In genomic region chr8:63951626-63952377, GRCm38 (mm10) we compare ENCODE assay signal across 9 mouse cellular contexts. TPM values are rescaled to one million over a fixed set of nuclear protein-coding genes. Genes with fewer than 3 reads are reported as not detected.
A peak's percentile ranks its signal among the peaks of the same experiment; 100 is the strongest.
DNase-seq lines count a peak whose midpoint lies in the region; ATAC-seq and TF ChIP-seq lines count a peak whose summit lies in the region.
"Had no signal": no experiment of that assay in that cellular context is flagged by ENCODE, and none has a peak within 500 bp of the region (broad histone marks: within the 10 kb centered on the region; RNA-seq: fewer than 3 reads in every experiment).

Sgo2b (minus strand) TSS chr8:63952248.

- WGBS in kidney, adult 2 months: 5% methylated on average over 30 of the region's 30 CpGs
- 12% methylated on average over 30 of the region's 30 CpGs for WGBS in hindbrain, embryonic 13.5 days
- 6% methylated on average over 29 of the region's 30 CpGs for WGBS in neural tube, embryonic 11.5 days

- H3K27me3 ChIP-seq in kidney, adult 2 months (replicated peaks; ENCODE audit: control insufficient read depth, insufficient read depth, low read length): no peaks in the 10 kb centered on the region
- H3K27me3 ChIP-seq in hindbrain, embryonic 13.5 days: no peaks in the 10 kb centered on the region
- H3K27me3 ChIP-seq in neural tube, embryonic 11.5 days (ENCODE audit: control insufficient read depth, insufficient read depth, low read length): no peaks in the 10 kb centered on the region

- no peak for TF ChIP-seq CTCF in kidney, adult 2 months (conservative IDR thresholded peaks at IDR 0.05; ENCODE audit: insufficient read depth, insufficient read length, low read depth, low read length)

- peak within 1 kb of the TSS; percentile 70 for H3K4me2 ChIP-seq in hindbrain, embryonic 13.5 days
- peak within 1 kb of the TSS; percentile 72 for H3K4me2 ChIP-seq in neural tube, embryonic 11.5 days (ENCODE audit: low read depth)

- no peak for TF ChIP-seq POLR2A in kidney, adult 2 months (IDR thresholded peaks at IDR 0.05; ENCODE audit: low read depth, low read length)

- peak; percentile 5 for DNase-seq in kidney, postnatal 10 days
- no peak for DNase-seq in kidney, adult 2 months
- peak; percentile 23 for DNase-seq in cerebellum, postnatal 25 days
- peak; percentile 48 for DNase-seq in neural tube, embryonic 11.5 days (ENCODE audit: low spot score)
- no peak for DNase-seq in layer of hippocampus, postnatal 14 days (ENCODE audit: low spot score in 2 of 2)
- DNase-seq in urinary bladder, postnatal 4 days (ENCODE audit: low spot score in 2 of 2): no peak

- peak within 1 kb of the TSS; percentile 60 for H3K9ac ChIP-seq in hindbrain, embryonic 13.5 days
- H3K9ac ChIP-seq in neural tube, embryonic 11.5 days (ENCODE audit: low read length): peak within 1 kb of the TSS; percentile 10; the same call in 1 of the 2 replicates

- ATAC-seq in hindbrain, embryonic 13.5 days (ENCODE audit: low FRiP score): peak; percentile 82
- ATAC-seq in neural tube, embryonic 11.5 days (ENCODE audit: insufficient read depth, low FRiP score, low TSS enrichment): peak; percentile 75
- ATAC-seq in CD4-positive, CD25-positive, alpha-beta regulatory T cell, adult 4 months: no peak

- no peak within 1 kb of the TSS for H3K4me3 ChIP-seq in kidney, adult 2 months (ENCODE audit: insufficient read depth, low read depth, low read length)
- H3K4me3 ChIP-seq in hindbrain, embryonic 13.5 days: peak within 1 kb of the TSS; percentile 41
- H3K4me3 ChIP-seq in neural tube, embryonic 11.5 days (ENCODE audit: low read depth, low read length): peak within 1 kb of the TSS; percentile 31

- no peaks in the 10 kb centered on the region for H3K36me3 ChIP-seq in kidney, adult 2 months (ENCODE audit: control insufficient read depth, insufficient read depth, low read length)
- H3K36me3 ChIP-seq in hindbrain, embryonic 13.5 days: no peaks in the 10 kb centered on the region
- no peaks in the 10 kb centered on the region for H3K36me3 ChIP-seq in neural tube, embryonic 11.5 days (ENCODE audit: control insufficient read depth, insufficient read depth, low read length)

- H3K27ac ChIP-seq in kidney, adult 2 months (ENCODE audit: insufficient read depth, low read depth, low read length): no peak within 1 kb of the TSS
- H3K27ac ChIP-seq in hindbrain, embryonic 13.5 days: no peak within 1 kb of the TSS
- no peak within 1 kb of the TSS for H3K27ac ChIP-seq in neural tube, embryonic 11.5 days (ENCODE audit: low read depth, low read length)

- no peaks in the 10 kb centered on the region for H3K9me3 ChIP-seq in hindbrain, embryonic 13.5 days
- no peaks in the 10 kb centered on the region for H3K9me3 ChIP-seq in neural tube, embryonic 11.5 days (ENCODE audit: control insufficient read depth, low read length)

- H3K4me1 ChIP-seq in kidney, adult 2 months (ENCODE audit: control insufficient read depth, insufficient read depth, low read length): no peaks in the 10 kb centered on the region
- H3K4me1 ChIP-seq in hindbrain, embryonic 13.5 days (replicated peaks): peaks cover 8% of the 10 kb centered on the region; the same call in 1 of the 2 replicates
- no peaks in the 10 kb centered on the region; the same call in 1 of the 2 replicates for H3K4me1 ChIP-seq in neural tube, embryonic 11.5 days (ENCODE audit: control insufficient read depth, insufficient read depth, low read length)

RNA-seq across cellular contexts. Expression of gene Sgo2b, which starts in this region (rescaled TPM):
- not detected in 2 replicates for polyA plus RNA-seq in kidney, adult 2 months (2012; rRNA removed)
- not detected in 2 replicates for polyA plus RNA-seq in hindbrain, embryonic 13.5 days (2015; fragmentation: Nextera tagmentation; extraction: Ambion mirVana)
- not detected in 2 replicates for polyA plus RNA-seq in neural tube, embryonic 11.5 days (2014; fragmentation: Nextera tagmentation; extraction: Ambion mirVana)
- polyA plus RNA-seq in CD4-positive, CD25-positive, alpha-beta regulatory T cell, adult 4 months (2017; shearing (Covaris generic)): not detected
- not detected for total RNA-seq in layer of hippocampus, postnatal 14 days (2021)
- total RNA-seq: liver, adult 2 months had no signal
- polyA plus RNA-seq: liver, adult 2 months had no signal

Comparison
In these comparisons a context has a peak if more than half of its experiments do, and no peak if none do; other contexts are left out.
1. DNase-seq: peak in kidney, postnatal 10 days (single experiment) and cerebellum, postnatal 25 days (2 of 2); none in kidney, adult 2 months (single experiment), layer of hippocampus, postnatal 14 days (0 of 2) and urinary bladder, postnatal 4 days (0 of 2).
2. Peak in ATAC-seq, H3K4me3 ChIP-seq, H3K9ac ChIP-seq and H3K4me2 ChIP-seq in hindbrain, embryonic 13.5 days; RNA of the gene not detected or under 1 TPM.
3. Peak in DNase-seq, ATAC-seq, H3K4me3 ChIP-seq, H3K9ac ChIP-seq and H3K4me2 ChIP-seq in neural tube, embryonic 11.5 days; RNA of the gene not detected or under 1 TPM.